Mouse (Mus musculus) hindbrain, embryonic 15.5 days (tissue): ENCODE data around the gene Stn1. TPM values are rescaled to one million over a fixed set of nuclear protein-coding genes. Genes with fewer than 3 reads are reported as not detected.
A peak's percentile ranks its signal among the peaks of the same experiment; 100 is the strongest.

Source experiments
- ATAC-seq: fragments of 200-750 bp; cut with Nextera tagmentation; 2 replicates; pipeline ENCODE4 v1.8.0; 2017; ENCODE audit warnings: low read depth, moderate number of reproducible peaks, moderate TSS enrichment; ENCODE audit not compliant: low FRiP score
- H3K27ac ChIP-seq: fragments of 300-500 bp; sonication (generic); replicated peaks from 2 replicates; pipeline ENCODE4 v1.5.1; 2015; ENCODE audit warnings: mild to moderate bottlenecking, inconsistent platforms
- H3K27me3 ChIP-seq: fragments of 300-500 bp; sonication (generic); 2 replicates; pipeline ENCODE4 v1.6.1; 2015; ENCODE audit warnings: control low read depth, inconsistent platforms
- H3K36me3 ChIP-seq: fragments of 300-500 bp; sonication (generic); 2 replicates; pipeline ENCODE4 v1.6.1; 2015; ENCODE audit warnings: control low read depth, inconsistent platforms
- H3K4me1 ChIP-seq: fragments of 300-500 bp; sonication (generic); replicated peaks from 2 replicates; pipeline ENCODE4 v1.6.1; 2015; ENCODE audit warnings: control low read depth, inconsistent platforms
- H3K4me2 ChIP-seq: fragments of 300-500 bp; sonication (generic); 2 replicates; pipeline ENCODE4 v1.6.1; 2015; ENCODE audit warnings: moderate library complexity, mild to moderate bottlenecking, inconsistent platforms
- H3K4me3 ChIP-seq: fragments of 300-500 bp; sonication (generic); 2 replicates; pipeline ENCODE4 v1.5.1; 2015; ENCODE audit warnings: mild to moderate bottlenecking, inconsistent platforms
- H3K9ac ChIP-seq: fragments of 300-500 bp; sonication (generic); 2 replicates; pipeline ENCODE4 v1.6.1; 2015; ENCODE audit warnings: inconsistent platforms
- H3K9me3 ChIP-seq: fragments of 300-500 bp; sonication (generic); 2 replicates; pipeline ENCODE4 v1.6.1; 2016; ENCODE audit warnings: control low read depth, inconsistent platforms
- WGBS: fragments of 180-500 bp; shearing (Covaris S2); methylation state at CpG from one replicate; pipeline ENCODE4 v1.1.7; 2015; 5-methylcytosine and 5-hydroxymethylcytosine counted together
- polyA plus RNA-seq: library from polyadenylated mRNA; unstranded; fragments of >200 nt; fragmentation: Nextera tagmentation; extraction: Ambion mirVana; gene quantifications from 2 replicates; pipeline ENCODE4 v1.2.1, GENCODE M21; 2015

Stn1 gene
- polyA plus RNA-seq, 1 experiment from 2014 or later: 29.5 TPM

DNA sequence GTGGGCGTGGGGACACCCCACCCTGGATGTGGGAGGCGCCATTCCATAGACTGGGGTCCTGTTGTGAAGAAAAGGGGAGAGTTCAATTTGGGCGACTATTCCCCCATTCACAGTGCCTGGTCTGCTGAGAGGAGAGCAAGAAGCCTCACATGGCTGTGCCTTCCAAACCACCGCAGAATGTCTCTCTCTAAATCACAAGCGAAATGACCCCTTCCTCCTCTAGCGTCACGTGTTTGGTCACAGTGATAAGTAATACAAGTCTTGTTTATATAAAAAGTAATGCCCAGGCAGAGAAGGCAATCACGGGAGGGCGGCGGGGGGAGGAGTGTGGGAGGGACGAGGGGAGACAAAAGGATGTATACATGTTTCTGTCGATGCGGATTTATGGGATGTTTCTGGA lies 26.4 kb upstream of the Stn1 start:
- Histone ChIP-seq H3K4me2 (no peak overlapping the region), H3K27me3 (no peaks in the 10 kb centered on the region), H3K36me3 (no peaks in the 10 kb centered on the region), H3K27ac (no peak overlapping the region), H3K9ac (no peak overlapping the region), H3K4me1 (0 out of 2 replicates have a peak, but pooled peaks cover 6% of the 10 kb centered on the region), H3K4me3 (no peak overlapping the region), H3K9me3 (no peaks in the 10 kb centered on the region)
- WGBS: 81% methylated on average over 13 of the region's 13 CpGs
- no peak for ATAC-seq

DNA sequence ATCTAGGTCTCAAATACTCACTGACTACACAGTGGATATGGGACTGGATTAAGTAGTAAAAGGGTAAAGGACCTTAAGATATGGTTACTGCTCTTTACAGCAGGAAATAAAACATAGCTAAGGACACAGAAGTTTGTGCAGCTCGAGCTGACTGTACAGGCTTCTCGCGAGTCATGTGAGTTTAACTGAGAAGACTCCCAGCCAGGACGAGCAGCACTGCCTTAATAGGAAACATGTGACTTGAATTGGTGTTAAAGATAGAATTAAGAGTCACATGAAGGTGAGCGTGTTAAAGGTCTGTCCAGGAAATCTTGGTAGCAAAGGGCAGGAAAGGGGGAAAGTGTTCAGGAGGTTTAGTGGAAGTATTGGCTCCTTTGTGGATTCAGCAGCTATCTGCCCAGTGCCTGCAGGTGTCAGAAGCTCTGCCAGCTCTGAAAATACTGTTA lies 24.7 kb upstream of the Stn1 start:
- Histone ChIP-seq H3K9ac (no peak overlapping the region), H3K36me3 (no peaks in the 10 kb centered on the region), H3K27me3 (no peaks in the 10 kb centered on the region), H3K27ac (no peak overlapping the region), H3K4me1 (0 out of 2 replicates have a peak, but pooled peaks cover 6% of the 10 kb centered on the region), H3K4me2 (no peak overlapping the region), H3K4me3 (no peak overlapping the region), H3K9me3 (no peaks in the 10 kb centered on the region)
- WGBS: 88% methylated on average over 5 of the region's 5 CpGs
- ATAC-seq: no peak

- no peak for ATAC-seq
- H3K4me2 ChIP-seq: no peak overlapping the region
- no peaks in the 10 kb centered on the region for H3K9me3 ChIP-seq
- no peaks in the 10 kb centered on the region for H3K27me3 ChIP-seq
- no peak overlapping the region for H3K9ac ChIP-seq
- H3K4me3 ChIP-seq: no peak overlapping the region
- WGBS: 86% methylated on average over 12 of the region's 12 CpGs
- H3K36me3 ChIP-seq: no peaks in the 10 kb centered on the region
- H3K4me1 ChIP-seq: 0 out of 2 replicates have a peak, but pooled peaks cover 6% of the 10 kb centered on the region
- H3K27ac ChIP-seq: no peak overlapping the region
These were observed 23.3 kb upstream of the Stn1 start for GRCm38 (mm10) chr19:47560544-47561161.

DNA sequence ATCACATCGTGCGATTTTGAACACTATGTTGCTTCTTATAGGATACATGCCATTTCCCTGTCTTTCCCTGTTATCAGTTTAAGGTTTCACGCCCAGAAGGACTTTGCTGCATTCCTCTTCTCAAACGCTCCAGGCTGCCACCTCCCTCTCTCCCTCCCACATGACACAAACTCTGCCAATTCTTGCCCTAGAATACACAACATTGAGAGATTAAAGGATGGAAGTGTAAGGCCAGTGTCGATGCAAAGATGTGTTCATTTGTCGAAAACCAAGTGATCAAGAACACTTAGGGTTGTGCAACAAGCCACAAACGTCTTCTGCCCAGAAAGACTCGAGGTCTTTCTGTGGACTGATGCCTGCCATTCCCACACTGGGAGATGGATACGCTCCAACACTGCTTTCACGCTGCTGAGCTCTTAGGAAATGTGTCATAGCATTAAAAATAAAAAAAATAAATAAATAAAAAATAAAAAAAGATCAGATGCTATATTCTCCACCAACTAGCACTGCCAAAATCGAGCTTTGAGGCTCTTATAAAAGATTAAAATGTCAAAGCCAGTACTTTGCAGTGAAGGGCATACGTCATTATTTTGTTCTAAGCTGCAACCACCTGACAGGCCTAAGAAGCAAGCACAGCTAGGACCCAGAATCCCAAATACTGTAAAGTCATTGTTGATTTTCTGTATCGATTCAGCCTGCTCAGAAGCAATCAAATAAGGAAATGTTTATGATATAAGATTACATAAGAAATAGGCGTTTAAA lies 22.6 kb upstream of the Stn1 start:
- no peak for ATAC-seq
- H3K4me2 ChIP-seq: no peak overlapping the region
- 0 out of 2 replicates have a peak, but pooled peaks cover 2% of the 10 kb centered on the region for H3K4me1 ChIP-seq
- no peaks in the 10 kb centered on the region for H3K36me3 ChIP-seq
- H3K27ac ChIP-seq: no peak overlapping the region
- no peaks in the 10 kb centered on the region for H3K27me3 ChIP-seq
- H3K9me3 ChIP-seq: no peaks in the 10 kb centered on the region
- 73% methylated on average over 14 of the region's 14 CpGs for WGBS
- no peak overlapping the region for H3K9ac ChIP-seq
- no peak overlapping the region for H3K4me3 ChIP-seq

- H3K36me3 ChIP-seq: no peaks in the 10 kb centered on the region
- no peaks in the 10 kb centered on the region for H3K4me1 ChIP-seq
- no peak for ATAC-seq
- WGBS: 76% methylated on average over 5 of the region's 5 CpGs
- H3K27ac ChIP-seq: no peak overlapping the region
- no peak overlapping the region for H3K4me3 ChIP-seq
- H3K9me3 ChIP-seq: no peaks in the 10 kb centered on the region
- H3K9ac ChIP-seq: no peak overlapping the region
- H3K27me3 ChIP-seq: no peaks in the 10 kb centered on the region
- no peak overlapping the region for H3K4me2 ChIP-seq
These were observed 21.8 kb upstream of the Stn1 start for GRCm38 (mm10) chr19:47559145-47559544.

- H3K4me3 ChIP-seq: no peak overlapping the region
- no peaks in the 10 kb centered on the region for H3K9me3 ChIP-seq
- no peak for ATAC-seq
- WGBS: 72% methylated on average over 4 of the region's 4 CpGs
- H3K9ac ChIP-seq: no peak overlapping the region
- no peak overlapping the region for H3K27ac ChIP-seq
- no peaks in the 10 kb centered on the region for H3K27me3 ChIP-seq
- H3K36me3 ChIP-seq: no peaks in the 10 kb centered on the region
- H3K4me1 ChIP-seq: peaks cover 3% of the 10 kb centered on the region
- no peak overlapping the region for H3K4me2 ChIP-seq
These were observed 12.3 kb upstream of the Stn1 start for GRCm38 (mm10) chr19:47549584-47549983.

- H3K9me3 ChIP-seq: no peaks in the 10 kb centered on the region
- H3K36me3 ChIP-seq: no peaks in the 10 kb centered on the region
- no peak overlapping the region for H3K4me3 ChIP-seq
- whole genome bisulfite sequencing: 69% methylated on average over 9 of the region's 9 CpGs
- ATAC-seq: no peak
- H3K4me1 ChIP-seq: peaks cover 3% of the 10 kb centered on the region
- H3K27me3 ChIP-seq: no peaks in the 10 kb centered on the region
- H3K9ac ChIP-seq: no peak overlapping the region
- no peak overlapping the region for H3K27ac ChIP-seq
- H3K4me2 ChIP-seq: no peak overlapping the region
These were observed 11.9 kb upstream of the Stn1 start for GRCm38 (mm10) chr19:47549174-47549573.

DNA sequence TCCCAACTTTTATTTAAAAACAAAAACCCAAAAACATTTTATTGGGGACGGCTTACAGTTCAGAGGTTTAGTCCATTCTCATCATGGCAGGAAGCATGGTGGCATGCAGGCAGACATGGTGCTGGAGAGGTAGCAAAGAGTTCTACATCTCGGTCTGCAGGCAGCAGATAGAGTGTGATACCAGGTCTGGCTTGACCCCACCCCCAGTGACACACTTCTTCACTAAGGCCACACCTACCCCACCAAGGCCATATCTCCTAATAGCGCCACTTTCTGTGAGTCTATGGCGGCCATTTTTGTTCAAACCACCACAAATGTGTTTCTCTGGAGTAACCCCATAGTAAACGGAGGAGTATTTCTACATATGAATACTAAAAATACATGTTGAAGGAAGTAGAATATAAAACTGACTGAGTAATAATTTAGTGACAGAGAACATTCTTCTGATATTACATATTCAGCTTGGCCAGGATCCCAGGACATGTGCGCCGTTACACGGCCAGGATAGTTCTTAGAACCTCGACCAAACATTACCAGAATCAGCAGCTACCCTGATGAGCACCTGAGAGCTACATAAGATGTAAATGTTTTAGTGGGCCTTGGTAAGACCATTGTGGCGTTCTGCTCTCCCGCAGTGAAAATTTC lies 11.2 kb upstream of the Stn1 start:
- Histone ChIP-seq H3K27ac (no peak overlapping the region), H3K9me3 (no peaks in the 10 kb centered on the region), H3K4me3 (no peak overlapping the region), H3K36me3 (no peaks in the 10 kb centered on the region), H3K27me3 (no peaks in the 10 kb centered on the region), H3K4me2 (no peak overlapping the region), H3K4me1 (peaks cover 3% of the 10 kb centered on the region), H3K9ac (no peak overlapping the region)
- WGBS: 92% methylated on average over 11 of the region's 11 CpGs
- no peak for ATAC-seq

- Histone ChIP-seq H3K9me3 (no peaks in the 10 kb centered on the region), H3K9ac (no peak overlapping the region), H3K27ac (no peak overlapping the region), H3K4me2 (no peak overlapping the region), H3K36me3 (no peaks in the 10 kb centered on the region), H3K27me3 (no peaks in the 10 kb centered on the region), H3K4me3 (no peak overlapping the region), H3K4me1 (peaks cover 3% of the 10 kb centered on the region)
- ATAC-seq: peak; percentile 38; the same call in 1 of the 2 replicates
These were observed 8.2 kb upstream of the Stn1 start for GRCm38 (mm10) chr19:47545528-47545927.

- Histone ChIP-seq H3K27me3 (no peaks in the 10 kb centered on the region), H3K4me2 (no peak overlapping the region), H3K4me1 (peaks cover 3% of the 10 kb centered on the region), H3K4me3 (no peak overlapping the region), H3K9ac (no peak overlapping the region), H3K36me3 (no peaks in the 10 kb centered on the region), H3K9me3 (no peaks in the 10 kb centered on the region), H3K27ac (no peak overlapping the region)
- WGBS: 52% methylated on average over 3 of the region's 3 CpGs
- no peak for ATAC-seq
These were observed 7.7 kb upstream of the Stn1 start for GRCm38 (mm10) chr19:47545055-47545454.

DNA sequence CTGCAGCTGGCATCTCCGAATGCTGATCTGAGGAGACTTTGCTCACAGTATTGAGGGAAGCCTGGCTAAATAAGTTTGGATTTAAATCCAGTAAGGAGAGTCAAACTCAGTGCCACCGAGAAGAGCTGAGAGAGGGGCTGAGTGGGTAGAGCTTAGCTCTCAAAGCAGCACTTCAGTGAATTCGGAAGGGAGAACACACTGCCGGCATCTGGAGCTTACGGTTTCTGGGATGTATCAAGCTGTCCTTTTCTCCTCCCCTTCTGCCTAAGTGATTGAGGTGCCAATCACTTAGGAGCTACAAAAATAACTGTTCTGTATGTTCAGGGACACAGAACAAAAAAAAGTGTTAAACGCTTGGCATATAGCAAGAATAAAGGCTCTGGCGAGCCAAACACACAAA lies 5.1 kb upstream of the Stn1 start:
- ATAC-seq: no peak
- Histone ChIP-seq H3K27ac (no peak overlapping the region), H3K27me3 (no peaks in the 10 kb centered on the region), H3K9me3 (no peaks in the 10 kb centered on the region), H3K4me1 (peaks cover 7% of the 10 kb centered on the region), H3K9ac (no peak overlapping the region), H3K4me2 (no peak overlapping the region), H3K4me3 (no peak overlapping the region), H3K36me3 (no peaks in the 10 kb centered on the region)
- 71% methylated on average over 7 of the region's 7 CpGs for WGBS

- H3K36me3 ChIP-seq: no peaks in the 10 kb centered on the region
- WGBS: 21% methylated on average over 6 of the region's 6 CpGs
- H3K9me3 ChIP-seq: no peaks in the 10 kb centered on the region
- ATAC-seq: no peak
- no peaks in the 10 kb centered on the region for H3K27me3 ChIP-seq
- no peak overlapping the region for H3K4me3 ChIP-seq
- no peak overlapping the region for H3K27ac ChIP-seq
- H3K4me1 ChIP-seq: peaks cover 14% of the 10 kb centered on the region
- no peak overlapping the region for H3K9ac ChIP-seq
- no peak overlapping the region for H3K4me2 ChIP-seq
These were observed 1.5 kb upstream of the Stn1 start for GRCm38 (mm10) chr19:47538801-47539200.
